Mouse (Mus musculus) brain, embryonic 14.5 days (tissue): ENCODE data around the gene Khdc3.

Experiments
- CTCF ChIP-seq: fragments of 200-500 bp; IDR thresholded peaks from 2 replicates; pipeline ENCODE4 v1.5.1; 2012; ENCODE audit warnings: inconsistent platforms, mild to moderate bottlenecking, moderate library complexity, borderline replicate concordance; ENCODE audit not compliant: insufficient read depth, insufficient read length; ENCODE audit errors: extremely low read depth
- POLR2A ChIP-seq: fragments of 200-500 bp; IDR thresholded peaks from 2 replicates; pipeline ENCODE4 v1.6.1; 2012; ENCODE audit warnings: mild to moderate bottlenecking, inconsistent platforms, borderline replicate concordance; ENCODE audit not compliant: poor library complexity, insufficient read depth, insufficient read length, severe bottlenecking; ENCODE audit errors: extremely low read depth

- TF ChIP-seq CTCF (no peak), POLR2A (no peak)
These were observed 11.5 kb upstream of the Khdc3 start for GRCm38 (mm10) chr9:73090121-73090520.
